Mouse (Mus musculus) urinary bladder, postnatal 36 days (tissue): ENCODE data around the gene Adamts6.

ENCODE experiments used
- DNase-seq, 2 experiments: peaks; one replicate each; pipeline ENCODE4 v3.0.0; 2022; ENCODE audit warnings: low spot score in 2 of 2, mixed read lengths in 1 of 2

The Adamts6 gene

GRCm38 (mm10) chr13:104287366-104288225 is at the start of gene Adamts6:
Gene Adamts6, plus strand, starts transcription at chr13:104287835.
- no peak for DNase-seq

DNA sequence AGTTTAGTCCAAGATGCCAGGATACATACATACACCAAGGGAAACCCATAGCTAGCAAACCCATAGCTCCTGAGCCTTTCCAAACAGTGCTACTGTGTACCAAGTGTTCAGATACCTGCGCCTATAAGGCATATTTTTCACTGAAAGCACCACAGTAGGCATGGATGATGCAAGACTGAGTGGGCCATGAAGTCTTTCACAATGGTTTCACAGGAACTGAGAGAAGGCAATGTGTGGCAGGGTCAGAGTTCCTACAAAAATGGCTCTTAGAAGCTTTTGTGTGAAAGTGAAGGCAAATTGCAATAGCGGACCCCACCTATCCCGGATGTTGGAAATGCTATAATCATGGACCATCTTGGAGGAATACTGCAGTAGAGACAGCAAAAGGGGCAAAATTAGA is 28.6 kb upstream of the Adamts6 start:
- no peak for DNase-seq

- DNase-seq: peak in 1 of 2 experiments; percentile 12
These were observed 2.6 kb upstream of the Adamts6 start for GRCm38 (mm10) chr13:104285031-104285431.

DNA sequence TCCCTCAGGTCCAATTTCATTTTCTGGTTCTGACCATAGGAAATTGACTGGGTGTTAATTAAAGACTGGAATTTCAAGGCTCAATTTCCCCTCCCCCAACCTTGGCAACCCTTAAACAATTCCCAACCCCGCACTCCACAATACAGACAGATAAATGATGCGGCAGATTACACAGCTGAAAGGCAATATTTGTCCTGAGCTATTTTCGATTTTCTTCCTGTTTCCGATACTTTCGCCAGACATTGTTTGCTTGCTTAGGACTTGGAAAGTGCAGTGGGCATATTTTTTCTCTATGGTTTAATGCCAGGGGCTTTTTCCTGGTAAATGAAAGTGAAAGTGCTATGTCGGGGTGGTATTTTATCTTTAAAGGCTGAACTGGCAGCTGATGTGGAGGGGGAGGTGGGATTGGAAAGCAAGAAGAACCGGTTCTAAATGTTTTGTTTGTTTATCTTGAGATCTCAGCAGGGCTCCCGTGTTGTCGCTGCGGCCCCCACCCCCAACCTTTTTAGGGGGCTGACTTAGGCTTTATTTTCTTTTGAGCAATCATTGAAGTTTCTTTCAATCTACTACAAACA is 1.8 kb upstream of the Adamts6 start:
- peak; percentile 32 to 46 for DNase-seq

- no peak for DNase-seq
These were observed 1.3 kb upstream of the Adamts6 start for GRCm38 (mm10) chr13:104286336-104286735.

DNA sequence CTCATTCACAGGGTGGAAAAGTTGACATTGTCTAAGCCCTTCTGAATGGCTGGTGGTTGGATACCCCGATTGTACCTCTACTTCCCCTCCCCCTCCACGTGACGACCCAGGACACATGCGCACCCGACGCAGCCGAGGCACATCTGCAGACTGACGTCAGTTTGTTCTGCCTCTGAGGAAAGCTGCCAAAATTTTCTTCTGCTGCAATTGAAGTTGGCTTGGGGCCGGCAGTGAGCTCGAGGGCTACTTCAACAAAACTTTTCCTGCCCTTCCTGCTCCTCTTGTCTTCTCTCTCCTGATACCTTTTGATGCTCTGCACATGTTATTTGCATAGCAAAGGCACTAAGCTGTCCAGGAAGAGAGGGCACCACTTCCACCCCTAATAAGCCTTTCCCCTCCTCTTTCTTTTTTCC is 732 bp upstream of the Adamts6 start:
- DNase-seq: peak; percentile 85 to 91

DNA sequence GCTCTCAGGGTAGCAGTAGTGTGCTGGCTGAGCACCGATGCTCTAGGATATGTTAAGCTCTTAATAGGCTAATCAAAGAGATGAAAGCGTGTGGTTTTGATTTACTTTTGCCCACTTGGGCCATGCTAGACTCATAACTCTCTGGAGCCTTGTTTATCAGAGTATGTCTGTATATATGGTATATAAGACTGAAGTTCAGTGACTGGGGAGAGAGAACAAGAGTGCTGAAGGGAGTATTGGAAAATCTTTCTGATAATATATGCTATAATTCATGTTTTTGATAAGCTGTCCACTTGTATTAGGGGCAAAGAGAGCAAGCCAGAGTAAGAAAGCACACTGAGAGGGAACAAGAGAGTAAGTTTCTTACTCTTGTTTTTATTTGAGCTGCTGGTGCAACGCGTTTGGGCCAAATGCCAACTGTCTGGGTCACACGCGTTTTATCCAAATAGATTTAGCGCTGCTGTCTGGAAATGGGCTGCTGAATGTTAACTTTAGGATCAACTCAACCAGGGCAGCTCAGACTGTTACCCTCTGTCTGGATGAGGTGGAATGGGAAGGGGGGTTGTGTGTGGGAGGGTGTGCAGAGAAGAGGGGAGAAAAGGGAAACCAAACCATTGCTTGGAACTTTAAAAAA is 708 bp downstream of the Adamts6 start:
- DNase-seq: peak; percentile 53 to 73

GRCm38 (mm10) chr13:104289176-104289575 is 1.5 kb downstream of the Adamts6 start:
- DNase-seq: no peak

GRCm38 (mm10) chr13:104295472-104295871 is 7.8 kb downstream of the Adamts6 start:
- DNase-seq: no peak

- no peak for DNase-seq
These were observed 41.7 kb downstream of the Adamts6 start for GRCm38 (mm10) chr13:104329336-104329735.

DNA sequence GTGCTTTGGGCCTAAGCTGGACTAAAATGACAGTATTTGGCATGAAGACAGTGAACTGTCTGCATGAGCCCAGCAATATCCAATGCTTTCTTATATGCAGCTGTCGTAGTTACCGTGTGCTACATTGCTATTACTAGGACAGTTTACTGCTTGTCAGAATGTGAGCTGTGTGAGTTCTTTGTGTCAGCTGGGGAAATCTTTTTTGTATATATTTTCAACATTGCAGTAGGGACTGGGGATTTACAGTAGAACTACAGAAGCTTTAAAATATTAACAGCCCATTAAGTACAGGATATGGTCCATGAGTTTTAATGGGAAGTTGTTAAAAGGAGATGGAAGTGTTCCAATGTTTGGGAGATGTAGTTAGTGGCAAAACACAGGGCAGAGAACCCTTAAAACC is 42.1 kb downstream of the Adamts6 start:
- no peak for DNase-seq

- DNase-seq: no peak
These were observed 65.0 kb downstream of the Adamts6 start for GRCm38 (mm10) chr13:104352590-104352989.

DNA sequence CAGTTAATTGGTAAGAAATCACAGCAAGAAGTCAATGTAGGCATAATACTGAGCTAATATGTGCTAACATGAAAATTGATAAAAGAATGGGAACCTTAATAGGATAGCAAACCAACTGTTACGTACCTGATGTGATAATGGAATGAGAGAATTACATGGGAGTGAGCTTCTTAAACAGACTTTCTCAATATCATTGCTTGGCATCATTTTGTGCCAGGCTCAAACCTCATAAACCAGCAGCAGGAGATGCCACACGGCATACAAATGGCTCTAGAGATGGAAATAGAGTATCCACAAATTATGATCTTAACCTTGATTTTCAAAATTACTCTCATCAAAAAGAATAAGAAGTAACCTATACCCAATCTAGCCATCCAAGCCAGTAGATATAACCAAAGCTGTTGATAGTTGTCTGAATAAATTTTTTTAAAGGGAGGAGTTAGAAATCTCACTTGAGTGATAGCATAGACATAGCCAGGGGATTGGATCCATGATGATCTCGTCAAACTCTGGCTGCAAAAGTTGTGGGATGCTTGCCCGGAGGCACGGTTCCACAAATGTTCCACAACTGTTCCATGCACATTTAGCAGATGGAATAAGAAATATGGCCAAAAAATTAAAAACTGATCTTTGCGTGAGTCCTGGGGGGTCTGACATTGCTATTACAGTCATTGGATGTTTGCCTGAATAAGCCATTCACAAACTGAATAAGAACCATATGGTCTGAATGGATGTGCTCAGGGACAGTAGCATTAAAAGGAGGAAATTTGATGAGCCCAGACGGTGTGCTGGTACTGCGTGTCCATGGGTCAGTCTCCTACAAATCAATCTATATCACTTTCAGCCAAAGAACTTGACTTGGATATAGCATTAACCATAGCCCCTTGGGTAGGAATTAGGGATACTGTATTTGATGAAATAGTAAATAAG is 106.1 kb downstream of the Adamts6 start:
- no peak for DNase-seq

- peak in 1 of 2 experiments; percentile 10 for DNase-seq
These were observed 110.2 kb downstream of the Adamts6 start for GRCm38 (mm10) chr13:104397814-104398213.

DNA sequence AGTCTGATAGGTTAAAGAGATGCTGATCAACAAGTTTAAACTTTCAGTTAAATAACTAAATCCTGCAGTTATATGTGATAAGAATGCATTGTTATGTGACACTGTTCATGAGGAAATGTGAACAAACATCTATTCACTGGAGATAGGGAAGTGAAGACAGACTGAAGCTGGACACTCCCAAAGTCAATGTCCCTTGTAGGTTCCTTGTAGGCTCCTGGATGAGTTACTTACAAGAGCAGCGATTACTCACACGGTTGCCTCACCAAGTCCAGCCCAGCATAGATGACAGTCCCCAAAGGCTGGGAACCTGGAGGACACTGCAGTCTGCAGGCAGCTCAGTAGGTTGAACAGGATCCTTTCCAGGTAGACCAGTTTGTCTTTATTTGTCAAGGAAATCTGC is 145.1 kb downstream of the Adamts6 start:
- no peak for DNase-seq

GRCm38 (mm10) chr13:104442559-104442958 is 154.9 kb downstream of the Adamts6 start:
- no peak for DNase-seq

DNA sequence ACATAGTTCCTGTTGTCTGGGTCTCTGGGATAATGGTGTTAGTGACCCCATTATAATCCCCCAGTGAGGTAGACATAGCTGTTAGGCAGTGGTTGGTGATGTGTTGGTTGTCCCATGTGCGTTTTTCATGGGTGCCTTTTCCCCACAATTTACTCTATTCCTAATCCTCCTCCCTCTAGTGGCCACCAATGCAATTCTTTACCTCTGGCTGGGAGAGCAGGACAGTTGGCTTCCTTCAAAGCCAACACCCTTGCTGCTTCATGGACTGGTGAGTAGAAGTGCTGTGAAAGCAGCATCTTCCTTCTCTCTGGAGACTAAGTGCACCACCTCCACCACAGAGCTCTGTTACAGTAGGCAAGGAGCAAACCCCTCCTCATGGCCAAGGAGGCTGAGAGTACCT is 157.8 kb downstream of the Adamts6 start:
- no peak for DNase-seq

GRCm38 (mm10) chr13:104446974-104447373 is 159.3 kb downstream of the Adamts6 start:
- no peak for DNase-seq

- DNase-seq: no peak
These were observed 159.8 kb downstream of the Adamts6 start for GRCm38 (mm10) chr13:104447470-104447869.

GRCm38 (mm10) chr13:104448349-104448748 is 160.7 kb downstream of the Adamts6 start:
- no peak for DNase-seq

DNA sequence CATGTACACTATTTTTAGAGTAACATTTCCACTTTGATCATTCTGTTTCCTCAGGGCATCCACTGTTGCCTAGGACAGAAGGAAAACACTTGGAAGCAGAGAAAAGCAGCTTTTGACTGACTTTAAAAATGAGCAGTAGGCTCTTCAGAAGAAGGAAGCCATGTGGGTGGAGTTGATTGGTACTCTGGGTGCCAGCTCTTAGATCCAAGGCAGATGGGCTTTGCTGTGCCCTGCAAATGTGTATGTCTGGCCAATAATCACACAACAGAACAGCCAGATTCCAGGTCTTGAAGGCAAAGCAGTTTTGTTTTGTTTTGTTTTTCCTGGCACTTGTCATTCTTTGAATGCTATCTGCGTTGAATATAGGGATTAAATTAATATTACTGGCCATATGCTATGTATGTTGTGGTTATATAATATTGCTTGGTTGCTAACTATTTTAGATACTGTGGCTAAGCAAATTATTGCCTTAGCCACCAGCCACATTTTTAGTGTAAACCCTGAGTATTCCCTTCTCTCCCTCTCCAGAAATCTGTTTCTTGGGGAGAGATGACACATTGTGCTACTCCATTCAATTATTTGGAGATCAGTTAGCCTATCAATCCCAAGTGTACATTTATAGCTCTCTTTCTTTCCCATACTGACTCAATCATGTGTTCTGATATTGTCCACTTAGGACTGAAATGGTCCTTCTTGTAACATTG is 165.8 kb downstream of the Adamts6 start:
- DNase-seq: no peak
